Mouse (Mus musculus): ENCODE results near the gene Igsf8.

GRCm38 (mm10) chr1:172331422-172331947 lies 70.0 kb downstream of the Igsf8 start:
- no peak for TF ChIP-seq CTCF (IDR thresholded peaks at IDR 0.05)
- TF ChIP-seq POLR2A (IDR thresholded peaks at IDR 0.05; ENCODE audit: insufficient read depth, low read depth, low read length): no peak
- no peak for TF ChIP-seq EP300 (IDR thresholded peaks at IDR 0.05; ENCODE audit: insufficient read depth, low read depth, low read length)
